Mouse (Mus musculus) embryo, embryonic 10.5 days (tissue): Measurements from ENCODE around the gene Fat4.
A peak's percentile ranks its signal among the peaks of the same experiment; 100 is the strongest.

Experiments
- DNase-seq: peaks from one replicate; pipeline ENCODE4 v3.0.0-alpha.2; 2015; ENCODE audit warnings: low spot score

The Fat4 gene

DNA sequence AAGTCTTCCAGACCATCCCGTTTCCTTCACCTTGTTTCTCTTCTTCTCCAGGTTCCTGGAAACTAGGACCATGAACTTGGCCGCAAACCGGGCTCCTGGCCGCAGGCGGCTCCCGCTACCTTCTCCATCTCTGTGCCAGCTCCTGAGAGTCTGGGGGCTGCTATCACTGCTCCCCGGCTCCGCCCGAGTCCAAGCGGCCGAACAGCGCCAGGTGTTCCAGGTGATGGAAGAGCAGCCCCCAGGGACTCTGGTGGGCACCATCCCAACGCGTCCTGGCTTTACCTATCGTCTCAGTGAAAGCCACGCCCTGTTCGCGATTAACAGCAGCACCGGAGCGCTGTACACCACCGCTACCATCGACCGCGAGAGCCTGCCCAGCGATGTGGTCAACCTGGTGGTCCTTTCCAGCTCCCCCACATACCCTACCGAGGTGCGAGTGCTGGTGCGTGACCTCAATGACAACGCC lies at the start of gene Fat4:
Gene Fat4 (plus strand): TSS at position 51 of the 466 bp plus-strand sequence.
- no peak for DNase-seq

DNA sequence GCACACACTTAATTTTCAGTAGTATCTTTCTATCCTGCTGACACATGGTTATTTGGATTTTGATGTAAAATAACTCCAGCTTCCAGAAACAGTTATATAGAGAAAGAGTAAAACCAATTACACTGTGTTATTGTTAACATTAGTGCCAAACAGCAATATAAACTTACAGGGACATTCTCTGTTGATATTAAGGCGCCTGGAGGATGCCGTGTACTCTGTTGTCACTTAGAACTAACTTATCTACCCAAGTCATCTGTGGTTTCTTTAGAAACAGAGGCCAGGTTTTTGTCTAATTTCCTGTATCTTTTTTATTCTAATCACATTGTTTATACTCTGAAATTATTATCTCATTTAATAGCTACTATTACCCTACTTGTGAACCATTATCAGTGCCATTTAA lies 47.3 kb upstream of the Fat4 start:
- DNase-seq: no peak

DNA sequence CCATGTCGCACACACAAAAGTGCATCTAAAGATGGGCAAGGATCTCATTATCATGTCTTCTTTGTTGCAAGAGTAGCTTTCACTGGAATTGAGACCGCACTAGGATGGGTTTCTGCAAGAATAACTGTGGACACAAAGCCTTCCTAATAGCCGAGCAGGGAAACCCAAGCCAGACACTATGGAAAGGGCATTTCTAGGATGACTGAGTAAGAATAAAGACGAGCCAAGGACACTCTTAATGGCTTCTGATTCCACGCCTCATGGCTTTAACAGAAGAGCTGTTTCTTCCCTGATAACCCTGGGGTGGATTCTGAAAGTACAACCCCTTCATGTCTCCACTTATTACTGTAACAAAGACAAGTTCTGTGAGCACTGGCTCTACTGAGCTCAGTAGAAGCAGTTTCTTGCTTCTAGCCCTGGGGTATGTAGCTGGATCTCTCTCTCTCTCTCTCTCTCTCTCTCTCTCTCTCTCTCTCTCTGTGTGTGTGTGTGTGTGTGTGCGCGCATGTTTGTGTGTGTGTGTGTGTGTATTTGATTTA lies 43.7 kb upstream of the Fat4 start:
- DNase-seq: peak; percentile 58

DNA sequence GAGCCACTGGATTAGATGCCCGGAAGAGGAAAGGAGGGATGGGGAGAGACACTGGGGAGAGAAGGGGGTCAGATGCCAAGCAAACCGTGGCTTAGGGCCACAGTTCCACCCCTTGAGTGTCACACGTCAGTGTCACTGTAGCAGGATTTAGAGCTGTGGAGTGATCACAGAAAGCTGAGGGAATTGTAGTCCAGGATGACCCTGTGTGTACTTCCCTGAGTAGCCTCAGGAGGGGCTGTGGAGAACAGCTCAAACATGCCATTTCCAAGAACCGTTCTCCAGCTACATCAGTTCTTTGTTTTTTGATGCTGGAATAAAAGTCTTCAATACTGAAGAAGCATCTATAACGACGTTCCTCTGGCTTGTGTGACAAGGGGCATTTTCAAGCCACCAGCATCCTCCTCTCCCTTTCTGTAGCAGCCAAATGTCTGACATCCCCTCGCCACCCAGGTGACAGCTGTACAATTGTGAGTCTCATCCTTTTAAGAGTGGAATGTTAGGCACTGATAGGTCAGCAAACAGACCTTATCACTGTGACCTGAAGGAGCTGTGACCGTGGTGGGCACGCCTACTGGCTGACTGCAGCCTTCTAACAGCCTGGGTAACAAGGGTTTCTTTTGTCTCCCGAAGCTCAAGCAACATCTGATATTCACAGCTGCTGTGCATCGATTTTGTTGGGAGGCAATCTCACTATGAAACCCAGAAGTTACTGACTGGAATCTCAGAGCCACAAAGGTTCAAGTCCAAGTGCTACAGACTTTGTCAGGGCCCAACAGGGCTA lies 39.9 kb upstream of the Fat4 start:
- DNase-seq: peak; percentile 53

DNA sequence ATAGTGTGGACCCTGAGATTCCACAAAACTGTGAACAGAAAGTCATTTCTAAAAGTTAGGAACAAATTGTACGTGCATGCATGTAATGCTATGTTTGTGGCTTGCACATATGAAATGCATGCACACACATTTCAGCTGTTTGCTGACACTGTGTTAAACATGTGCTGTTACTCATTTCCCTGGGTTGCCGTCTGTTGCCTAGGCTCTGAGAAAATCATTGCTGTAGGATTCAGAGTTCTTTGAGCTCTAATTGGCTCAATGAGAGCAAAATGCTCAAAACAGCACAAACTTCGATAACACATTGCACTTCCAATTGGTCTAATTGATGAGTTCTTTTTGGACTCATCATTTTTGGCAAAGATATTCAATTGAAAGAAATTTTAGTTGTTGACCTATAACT lies 37.7 kb upstream of the Fat4 start:
- DNase-seq: no peak

DNA sequence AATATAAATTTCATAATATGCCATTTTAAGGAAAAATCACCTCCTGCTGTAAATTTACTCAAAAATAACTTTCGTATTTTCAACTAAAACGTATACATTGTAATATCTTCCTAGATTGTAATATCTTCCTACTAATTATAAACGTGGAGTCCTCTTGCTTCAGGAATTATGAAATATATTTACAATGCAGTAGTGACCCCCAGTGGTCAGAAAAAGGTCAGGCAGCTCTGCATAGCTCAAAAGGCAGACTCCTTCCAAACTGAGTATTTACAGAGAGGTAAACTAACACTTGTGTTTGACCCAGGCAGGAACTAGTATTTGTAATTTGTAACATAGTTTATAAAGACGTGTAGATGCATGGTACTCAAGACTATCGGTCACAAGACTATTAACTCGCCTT lies 37.2 kb upstream of the Fat4 start:
- peak; percentile 77 for DNase-seq

DNA sequence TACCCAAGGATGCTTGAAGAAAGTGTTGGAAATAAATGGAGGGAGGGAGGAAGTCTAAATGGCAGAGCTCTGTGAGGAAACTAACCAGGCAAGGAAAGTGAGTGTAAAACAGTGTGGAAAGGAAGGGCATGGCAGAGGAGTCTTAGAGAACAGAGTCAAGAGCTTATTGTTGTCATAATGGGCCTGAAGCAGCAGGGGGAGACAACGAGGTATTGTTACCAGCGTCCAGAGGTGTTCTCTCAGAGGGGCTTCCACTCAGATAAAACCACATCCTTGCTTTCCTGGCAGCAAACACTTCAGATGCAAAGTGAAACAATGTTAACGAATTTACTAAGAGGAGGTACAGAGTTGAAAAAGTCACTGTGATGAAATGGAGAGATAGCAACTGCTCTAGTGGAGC lies 33.1 kb upstream of the Fat4 start:
- DNase-seq: peak; percentile 57

DNA sequence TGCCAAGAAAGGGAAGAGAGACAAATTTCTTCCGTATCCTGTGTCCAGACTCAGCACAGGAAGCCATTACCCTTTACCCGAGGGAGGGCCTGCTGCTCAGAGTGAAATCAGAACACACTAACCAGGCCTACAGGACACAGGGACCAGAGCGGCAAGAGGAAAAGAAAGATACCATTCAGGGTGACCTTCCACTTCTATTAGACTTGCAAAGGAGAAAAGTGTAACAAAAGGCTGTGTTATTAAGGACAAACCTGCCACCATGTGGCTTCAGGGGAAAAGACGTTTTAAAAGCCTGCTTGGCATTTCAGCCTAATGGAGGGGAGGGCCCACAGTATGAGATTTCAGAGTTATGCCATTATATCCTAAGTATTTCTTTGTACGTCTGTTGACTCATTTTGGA lies 26.1 kb upstream of the Fat4 start:
- DNase-seq: peak; percentile 55

DNA sequence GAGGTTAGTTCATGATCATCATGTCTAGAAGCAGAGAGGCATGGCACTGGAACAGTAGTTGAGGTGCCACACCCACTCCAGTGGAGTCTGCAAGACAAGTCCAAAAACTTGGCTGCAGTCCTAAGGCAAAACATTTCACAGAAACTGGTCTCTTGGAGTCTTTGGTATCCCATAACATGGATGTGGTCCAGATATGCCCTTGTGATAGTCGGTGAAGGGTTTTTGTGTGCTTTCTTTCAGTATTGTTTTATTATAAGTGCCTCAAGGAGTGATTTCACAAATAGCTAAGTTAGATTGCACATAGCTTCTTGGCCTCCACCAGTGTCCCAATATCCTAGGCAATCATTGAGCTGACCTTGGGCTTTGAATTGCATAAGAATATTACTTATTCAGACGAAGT lies 15.4 kb upstream of the Fat4 start:
- DNase-seq: no peak

DNA sequence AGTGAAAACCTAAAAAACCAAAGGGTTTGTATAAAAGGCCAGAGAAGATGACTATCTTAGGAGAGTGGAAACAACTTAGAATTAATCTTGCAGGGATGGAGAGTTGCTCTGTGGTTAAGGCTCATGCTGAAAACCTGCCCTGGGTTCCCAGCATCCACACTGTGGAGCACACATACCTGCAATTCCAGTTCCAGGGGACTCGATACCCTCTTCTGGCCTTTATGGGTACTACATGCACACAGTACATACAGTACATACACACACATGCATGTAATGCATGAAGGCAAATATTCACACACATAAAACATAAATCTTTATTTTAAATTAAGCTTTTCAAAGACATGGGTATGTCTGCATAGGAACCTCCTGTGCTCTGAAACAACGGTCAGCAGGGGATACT lies 10.9 kb upstream of the Fat4 start:
- DNase-seq: no peak

DNA sequence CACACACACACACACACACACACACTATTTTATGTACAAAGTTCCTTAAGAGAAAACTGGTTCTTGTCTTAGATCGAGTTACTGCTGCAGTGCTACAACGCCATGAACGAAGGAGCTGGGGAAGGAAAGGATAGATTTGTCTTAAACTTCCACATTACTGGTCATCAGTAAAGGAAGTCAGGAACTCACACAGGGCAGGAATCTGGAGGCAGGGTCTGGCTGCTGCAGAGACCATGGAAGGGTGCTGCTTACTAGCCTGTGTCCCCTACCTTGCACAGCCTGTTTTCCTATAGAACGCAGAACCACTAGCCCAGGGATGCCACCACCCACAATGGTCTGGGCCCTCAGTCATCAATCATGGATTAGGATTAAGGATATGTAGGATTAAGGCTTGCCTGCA lies 10.0 kb upstream of the Fat4 start:
- no peak for DNase-seq

DNA sequence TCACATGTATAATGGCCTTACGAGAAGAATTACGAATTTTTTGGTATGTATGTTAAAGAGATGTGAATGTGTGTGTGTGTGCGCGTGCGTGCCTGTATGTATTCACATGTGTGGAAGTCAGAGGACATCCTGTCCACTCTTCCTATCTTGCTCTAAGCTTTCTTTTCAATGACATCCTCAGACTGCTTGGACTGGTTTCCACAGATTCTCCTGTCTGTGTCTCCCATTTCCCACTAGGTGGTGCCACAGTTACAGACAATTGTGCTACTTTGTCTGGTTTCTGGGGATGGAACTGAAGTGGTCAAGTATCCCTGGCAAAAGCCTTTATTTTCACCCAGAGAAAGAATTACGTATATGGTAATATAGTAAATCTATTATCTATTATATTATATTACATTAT lies 4.0 kb upstream of the Fat4 start:
- peak; percentile 87 for DNase-seq

DNA sequence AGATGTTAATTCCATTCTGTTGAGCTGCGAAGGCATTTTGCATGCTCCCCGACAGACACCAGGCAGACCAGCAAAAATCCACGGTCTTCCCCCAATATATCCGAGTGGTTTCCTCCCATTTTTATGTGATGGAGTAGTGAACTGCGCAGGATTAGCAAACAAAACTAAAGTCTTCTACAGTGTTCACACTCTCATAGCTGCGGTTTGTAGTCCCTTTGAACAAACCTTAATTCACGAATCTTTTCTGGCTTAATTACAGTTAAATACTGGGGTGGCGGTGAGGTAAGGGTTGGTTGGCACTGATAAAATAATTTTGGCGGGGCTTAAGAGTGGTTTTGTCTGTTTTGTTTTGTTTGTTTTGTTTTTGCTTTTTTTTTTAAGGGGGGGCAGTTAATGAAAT lies 3.1 kb upstream of the Fat4 start:
- no peak for DNase-seq

DNA sequence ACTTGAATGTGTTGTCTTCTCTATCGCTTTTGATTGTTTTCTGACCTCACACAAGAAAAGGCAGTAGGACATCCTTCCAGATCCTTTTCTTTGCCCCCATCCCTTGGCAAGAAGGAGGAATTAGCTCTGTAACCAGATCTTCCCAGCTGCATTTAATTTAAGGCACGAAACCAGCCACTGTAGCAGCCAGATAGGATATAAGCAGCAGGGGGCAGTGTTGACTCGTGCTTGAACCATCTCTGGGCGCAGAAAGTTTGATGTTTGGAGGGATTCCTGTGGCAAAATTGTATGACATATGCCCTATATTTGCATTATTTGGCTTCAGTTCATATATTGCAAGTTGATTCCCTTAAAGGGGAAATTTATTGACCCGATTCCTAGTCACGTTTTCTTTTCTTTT lies 2.5 kb upstream of the Fat4 start:
- peak; percentile 97 for DNase-seq

DNA sequence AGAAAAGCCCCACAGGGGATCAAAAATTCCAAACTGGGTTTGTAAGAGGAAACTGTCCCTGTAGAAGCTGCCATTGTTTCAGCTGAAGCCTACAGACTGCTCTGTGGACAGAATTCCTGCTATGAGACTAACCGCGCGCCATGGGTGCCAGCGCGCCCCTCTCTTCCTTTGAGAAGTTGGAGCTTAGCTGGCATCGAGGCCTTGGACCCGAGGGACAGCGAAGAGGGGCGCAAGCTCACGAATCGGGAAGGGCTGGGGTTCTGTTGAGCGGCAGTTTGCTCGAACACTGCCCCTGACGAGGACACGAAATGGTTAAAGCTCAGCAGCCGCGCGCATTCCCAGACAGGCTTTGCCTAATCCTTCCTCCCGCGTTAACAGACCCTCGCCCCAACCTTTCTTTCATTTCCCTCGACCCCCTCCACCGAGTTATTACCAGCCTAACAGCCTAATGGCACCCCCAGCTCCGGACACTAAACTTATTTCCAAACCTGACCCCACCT lies 1.8 kb upstream of the Fat4 start:
- peak; percentile 88 for DNase-seq

DNA sequence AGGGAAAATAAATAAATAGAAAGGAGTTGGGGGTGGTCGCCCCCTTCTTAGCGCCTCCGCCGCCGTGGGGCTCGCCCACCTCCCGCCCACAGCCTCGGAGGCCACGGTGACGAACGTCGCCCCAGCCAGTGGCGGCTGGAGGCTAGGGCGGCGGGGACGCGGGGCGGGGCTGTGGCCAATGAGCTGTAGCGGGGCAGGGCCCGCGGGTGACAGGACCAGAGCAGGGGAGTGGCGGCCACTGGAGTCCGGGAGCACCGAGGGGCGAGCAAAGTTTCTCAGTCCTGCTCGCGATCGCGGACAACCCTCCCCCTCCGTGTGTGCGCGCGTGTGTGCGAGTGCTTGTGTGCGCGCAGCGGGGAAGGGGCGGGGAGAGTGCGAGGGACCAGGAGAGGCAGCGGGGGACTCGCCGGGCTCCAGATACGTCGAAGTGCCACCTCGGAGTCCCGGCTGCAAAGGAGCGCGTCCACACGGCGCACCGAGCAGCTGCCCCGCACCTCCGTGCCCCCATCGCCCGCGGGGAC lies 1.2 kb upstream of the Fat4 start:
- DNase-seq: peak; percentile 89

DNA sequence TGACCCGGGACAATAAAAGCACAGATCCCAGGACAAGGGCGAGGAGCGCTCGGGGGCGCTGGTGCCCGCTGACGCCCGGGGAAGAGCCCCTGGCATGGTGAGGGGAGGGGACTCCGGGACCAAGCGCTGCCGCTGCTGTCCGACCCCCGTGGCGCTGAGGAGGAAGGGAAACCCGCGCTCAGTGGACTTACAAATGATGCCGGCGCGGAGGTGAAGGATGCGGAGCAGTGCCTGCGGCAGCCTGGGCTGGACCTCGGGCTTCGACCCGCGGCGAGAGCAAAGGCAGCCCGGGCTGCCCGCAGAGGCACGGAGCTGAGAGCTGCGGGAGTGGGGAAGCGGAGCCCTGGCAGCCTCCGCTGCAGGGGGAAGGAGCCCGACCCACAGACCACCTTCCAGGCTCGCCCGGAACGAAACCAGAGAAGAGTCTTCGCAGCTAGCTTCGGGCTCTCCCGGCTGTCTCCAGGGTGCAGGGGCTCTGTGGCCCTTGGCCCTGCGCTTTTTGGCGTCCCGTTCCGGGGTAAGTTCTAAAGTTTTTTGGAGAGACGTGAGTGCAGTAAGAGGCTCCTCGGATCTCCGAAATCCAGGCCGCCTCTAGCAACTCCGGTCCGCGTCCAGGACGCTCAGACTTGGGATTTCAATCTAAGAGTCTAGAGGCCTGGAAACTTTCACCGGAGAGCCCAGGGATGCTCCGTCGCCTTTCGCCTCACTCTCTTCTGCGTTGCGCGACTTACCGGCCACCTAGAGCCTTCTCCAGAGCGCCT lies 499 bp upstream of the Fat4 start:
- peak; percentile 68 for DNase-seq

DNA sequence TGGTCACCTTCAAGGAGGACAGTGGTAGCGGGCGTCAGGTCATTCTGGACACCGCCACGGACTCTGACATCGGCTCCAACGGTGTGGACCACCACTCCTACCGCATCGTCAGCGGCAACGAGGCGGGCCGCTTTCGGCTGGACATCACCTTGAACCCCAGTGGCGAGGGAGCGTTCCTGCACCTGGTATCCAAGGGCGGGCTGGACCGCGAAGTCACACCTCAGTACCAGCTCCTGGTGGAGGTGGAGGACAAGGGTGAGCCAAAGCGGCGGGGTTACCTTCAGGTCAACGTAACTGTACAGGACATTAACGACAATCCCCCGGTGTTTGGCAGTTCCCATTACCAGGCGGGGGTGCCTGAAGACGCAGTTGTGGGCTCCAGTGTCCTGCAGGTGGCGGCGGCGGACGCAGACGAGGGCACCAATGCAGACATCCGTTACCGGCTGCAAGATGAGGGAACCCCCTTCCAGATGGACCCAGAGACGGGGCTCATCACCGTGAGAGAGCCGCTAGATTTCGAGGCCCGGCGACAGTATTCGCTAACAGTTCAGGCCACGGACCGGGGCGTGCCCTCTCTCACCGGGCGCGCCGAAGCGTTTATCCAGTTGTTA lies 746 bp downstream of the Fat4 start:
- DNase-seq: peak; percentile 65

DNA sequence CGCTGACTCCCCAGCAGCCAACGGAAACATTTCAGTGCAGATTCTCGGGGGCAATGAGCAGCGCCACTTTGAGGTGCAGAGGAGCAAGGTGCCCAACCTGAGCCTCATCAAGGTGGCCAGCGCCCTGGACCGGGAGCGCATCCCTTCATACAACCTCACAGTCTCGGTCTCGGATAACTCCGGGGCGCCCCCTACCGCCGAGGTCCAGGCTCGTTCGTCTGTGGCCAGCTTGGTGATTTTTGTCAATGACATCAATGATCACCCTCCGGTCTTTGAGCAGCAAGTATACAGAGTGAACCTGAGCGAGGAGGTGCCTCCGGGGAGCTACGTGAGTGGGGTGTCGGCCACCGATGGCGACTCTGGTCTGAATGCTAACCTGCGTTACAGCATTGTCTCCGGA lies 1.4 kb downstream of the Fat4 start:
- DNase-seq: peak; percentile 76

DNA sequence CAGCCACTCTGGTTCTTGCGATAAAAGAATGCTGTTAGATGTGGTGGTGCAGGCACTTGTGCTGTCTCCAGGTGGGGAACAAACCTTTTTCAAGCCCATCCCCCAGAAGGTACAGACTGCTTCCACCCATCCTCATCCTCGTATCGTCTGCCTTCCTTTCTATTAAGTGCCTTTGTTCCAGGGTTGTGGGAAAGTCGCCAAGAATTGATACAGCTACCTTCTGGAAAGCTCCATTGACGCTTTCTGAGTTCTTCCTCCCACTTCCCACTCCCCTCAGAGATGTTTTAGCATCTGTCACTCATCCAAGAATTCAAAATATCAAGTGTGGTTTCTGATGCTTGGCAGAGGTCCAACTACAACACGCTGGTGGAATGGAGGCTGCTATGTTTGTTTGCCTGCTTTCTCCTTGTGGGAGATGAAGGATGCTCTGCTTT lies 6.1 kb downstream of the Fat4 start:
- no peak for DNase-seq

DNA sequence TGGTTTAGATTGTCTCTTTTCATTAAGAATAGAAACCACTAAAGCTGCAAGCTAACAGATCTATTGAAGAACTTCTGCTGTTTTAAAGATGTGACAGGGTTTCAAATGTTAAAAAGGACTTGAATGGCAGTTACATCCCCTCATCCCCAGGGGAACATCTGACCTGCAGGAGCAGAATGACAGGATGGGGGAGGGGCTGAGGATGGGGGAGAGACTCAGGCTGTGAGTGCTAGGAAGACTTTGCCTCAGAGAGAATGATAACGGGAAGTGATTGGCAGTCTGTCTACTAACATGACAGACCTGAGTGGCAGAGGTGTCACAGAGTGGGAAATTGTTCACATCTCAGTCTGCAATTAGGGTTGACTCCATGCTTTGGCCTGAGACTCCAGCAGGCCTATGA lies 14.1 kb downstream of the Fat4 start:
- peak; percentile 16 for DNase-seq

DNA sequence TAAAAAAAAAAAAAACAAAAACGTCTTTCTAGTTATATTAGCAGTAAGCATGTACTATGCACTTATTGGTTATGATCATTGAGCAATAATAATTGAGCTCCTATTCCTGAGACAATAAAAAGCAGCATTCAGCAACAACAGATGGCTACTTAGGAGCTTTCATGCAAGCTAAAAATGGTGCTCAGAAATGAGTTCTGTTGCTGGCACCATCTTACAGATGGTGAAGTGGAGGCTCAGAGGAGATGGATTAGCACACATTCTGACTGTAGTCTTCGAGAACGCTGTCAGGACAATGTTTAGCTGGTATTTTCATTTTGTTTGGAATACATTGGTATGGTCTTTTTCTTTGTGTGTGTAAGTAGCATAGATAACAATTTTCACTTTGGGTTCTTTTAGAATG lies 20.1 kb downstream of the Fat4 start:
- DNase-seq: no peak
